Mouse (Mus musculus): ENCODE results near the gene Calcoco1. TPM values are rescaled to one million over a fixed set of nuclear protein-coding genes. Genes with fewer than 3 reads are reported as not detected.

Calcoco1 gene
- 41.5 and 45.0 TPM in 2 replicates for polyA plus RNA-seq (2015; fragmentation: Nextera tagmentation; extraction: Ambion mirVana)

DNA sequence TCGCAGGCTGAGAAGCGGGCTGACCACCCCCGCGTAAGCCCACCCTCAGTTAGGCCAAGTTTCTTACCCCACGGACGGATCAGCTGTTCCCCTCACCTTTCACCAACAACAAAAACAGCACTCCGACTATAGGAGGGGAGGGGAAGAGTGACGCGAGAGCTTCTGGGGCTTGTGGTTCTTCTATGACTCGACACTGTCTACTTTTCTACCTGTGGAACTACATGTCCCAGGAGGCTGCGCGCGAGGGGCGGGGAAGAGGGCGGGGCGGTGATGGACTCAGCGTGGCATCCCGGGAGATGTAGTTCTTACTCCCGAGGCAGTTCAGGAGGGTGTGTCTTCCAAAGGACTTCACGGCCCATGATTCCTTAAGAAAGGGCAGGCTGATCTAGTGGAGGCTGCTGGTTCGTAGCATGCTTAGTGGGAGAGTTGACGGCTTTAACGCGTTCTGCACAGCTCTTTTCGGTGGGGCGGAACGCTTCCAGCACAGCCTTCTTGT lies at the start of gene Calcoco1:
Gene Calcoco1, minus strand, starts transcription at position 199 of the 496 bp plus-strand sequence.

GRCm38 (mm10) chr15:102672215-102673071 lies 49.5 kb downstream of the Calcoco1 start, which contains the start of gene Atp5g2:
TSS of gene Atp5g2 (minus strand) at chr15:102672352.

MicroRNAs encoded within 50 kb of the gene (microRNA counts, 519-probe panel; counts per million panel counts)
- microRNA mmu-miR-688: not detected

Small RNA genes within 50 kb of the gene (microRNA-seq; reads per million reads assigned to microRNA genes)
- gene Mir688: not detected

Other genes with a start within 250 kb of the Calcoco1 start
- gene Gm10337, start 218.5 kb downstream of the Calcoco1 start, polyA plus RNA-seq (2015; fragmentation: Nextera tagmentation; extraction: Ambion mirVana): not detected in 2 replicates
- gene Map3k12, start 205.1 kb downstream of the Calcoco1 start, polyA plus RNA-seq (2015; fragmentation: Nextera tagmentation; extraction: Ambion mirVana): 4.6 TPM in 2 replicates
- gene Tarbp2, start 204.0 kb downstream of the Calcoco1 start, polyA plus RNA-seq (2015; fragmentation: Nextera tagmentation; extraction: Ambion mirVana): 39.6 and 40.1 TPM in 2 replicates
- 1.4 and 1.7 TPM in 2 replicates for gene Npff, start 197.2 kb downstream of the Calcoco1 start, polyA plus RNA-seq (2015; fragmentation: Nextera tagmentation; extraction: Ambion mirVana)
- 0.28 TPM in 1 of 2 replicates, not detected in the other for gene Gm28047, start 97.1 kb downstream of the Calcoco1 start, polyA plus RNA-seq (2015; fragmentation: Nextera tagmentation; extraction: Ambion mirVana)
- 21.9 and 26.8 TPM in 2 replicates for gene Atf7, start 96.7 kb downstream of the Calcoco1 start, polyA plus RNA-seq (2015; fragmentation: Nextera tagmentation; extraction: Ambion mirVana)
- gene Atp5g2, start 49.8 kb downstream of the Calcoco1 start, polyA plus RNA-seq (2015; fragmentation: Nextera tagmentation; extraction: Ambion mirVana): 66.5 and 82.5 TPM in 2 replicates
- 0.05 TPM in 1 of 2 replicates, not detected in the other for gene Hoxc13, start 198.9 kb upstream of the Calcoco1 start, polyA plus RNA-seq (2015; fragmentation: Nextera tagmentation; extraction: Ambion mirVana)
- not detected in 2 replicates for gene Hoxc12, start 214.6 kb upstream of the Calcoco1 start, polyA plus RNA-seq (2015; fragmentation: Nextera tagmentation; extraction: Ambion mirVana)
- 0.92 and 1.1 TPM in 2 replicates for gene Hoxc11, start 232.2 kb upstream of the Calcoco1 start, polyA plus RNA-seq (2015; fragmentation: Nextera tagmentation; extraction: Ambion mirVana)
- 1.0 and 1.3 TPM in 2 replicates for gene Hoxc10, start 244.6 kb upstream of the Calcoco1 start, polyA plus RNA-seq (2015; fragmentation: Nextera tagmentation; extraction: Ambion mirVana)
- 0.24 and 0.33 TPM in 2 replicates for gene Hoxc5, start 245.3 kb upstream of the Calcoco1 start, polyA plus RNA-seq (2015; fragmentation: Nextera tagmentation; extraction: Ambion mirVana)

All from urinary bladder, postnatal 0 days (tissue).